Mouse (Mus musculus) gastrocnemius, adult 2 months (tissue): Measurements from ENCODE around the gene 1700061G19Rik. TPM values are rescaled to one million over a fixed set of nuclear protein-coding genes. Genes with fewer than 3 reads are reported as not detected.
A peak's percentile ranks its signal among the peaks of the same experiment; 100 is the strongest.
"Not testable (repeated sequence)": the region's sequence is repeated elsewhere in the genome, so short reads cannot be mapped to it uniquely, and the experiment has no call there.

Experiments
- DNase-seq: peaks from one replicate; pipeline ENCODE4 v3.0.0; 2022
- H3K27ac ChIP-seq: fragments of 200-600 bp; 2 replicates; pipeline ENCODE4 v1.8.1; 2022; ENCODE audit warnings: mild to moderate bottlenecking
- H3K4me3 ChIP-seq: fragments of 200-600 bp; 2 replicates; pipeline ENCODE4 v1.8.1; 2022; ENCODE audit warnings: mild to moderate bottlenecking, moderate library complexity
- CTCF ChIP-seq: fragments of 200-600 bp; IDR thresholded peaks from 2 replicates; pipeline ENCODE4 v1.8.1; 2022; ENCODE audit warnings: antibody characterized with exemption, mild to moderate bottlenecking, moderate library complexity
- intact Hi-C: fragments of 180-260 bp; cut with DNase I; formaldehyde crosslinking; loops from one replicate; pipeline ENCODE4 v1.15.1; 2025
- total RNA-seq, 2 experiments: library from RNA; stranded (reverse); gene quantifications; 2 replicates each; pipeline ENCODE4 v1.2.3; 2021

The 1700061G19Rik gene
- total RNA-seq, 2 experiments from 2014 or later = not detected

GRCm38 (mm10) chr17:56907887-56908286 is 32.6 kb downstream of the 1700061G19Rik start:
- Histone ChIP-seq H3K4me3 (no peak overlapping the region), H3K27ac (peak overlapping the region; percentile 51)
- DNase-seq = peak; percentile 53
- intact Hi-C loops = no loop called here
- no peak for TF ChIP-seq CTCF

GRCm38 (mm10) chr17:56909764-56910163 is 34.5 kb downstream of the 1700061G19Rik start:
- H3K27ac ChIP-seq, DNase-seq, H3K4me3 ChIP-seq, intact Hi-C loops: not testable (repeated sequence)

- DNase-seq = no peak
- intact Hi-C loops = no loop called here
- TF ChIP-seq CTCF = no peak
- no peak overlapping the region for H3K4me3 ChIP-seq
- H3K27ac ChIP-seq = no peak overlapping the region
These were observed 37.7 kb downstream of the 1700061G19Rik start for GRCm38 (mm10) chr17:56913023-56913422.

GRCm38 (mm10) chr17:56913444-56913843 is 38.2 kb downstream of the 1700061G19Rik start:
- Histone ChIP-seq H3K4me3 (no peak overlapping the region), H3K27ac (no peak overlapping the region)
- intact Hi-C loops = no loop called here
- no peak for TF ChIP-seq CTCF
- no peak for DNase-seq

GRCm38 (mm10) chr17:56917166-56917565 is 41.9 kb downstream of the 1700061G19Rik start:
- H3K4me3 ChIP-seq = no peak overlapping the region
- no peak for TF ChIP-seq CTCF
- intact Hi-C loops = no loop called here
- 0 out of 2 replicates have a peak overlapping the region, but pooled peaks have one; percentile 5 for H3K27ac ChIP-seq
- peak; percentile 47 for DNase-seq

- Histone ChIP-seq H3K4me3 (no peak overlapping the region), H3K27ac (no peak overlapping the region)
- intact Hi-C loops = no loop called here
- TF ChIP-seq CTCF = no peak
- peak; percentile 3 for DNase-seq
These were observed 44.4 kb downstream of the 1700061G19Rik start for GRCm38 (mm10) chr17:56919725-56920124.

GRCm38 (mm10) chr17:56925998-56926397 is 50.7 kb downstream of the 1700061G19Rik start:
- no peak for TF ChIP-seq CTCF
- intact Hi-C loops = no loop called here
- no peak for DNase-seq
- H3K27ac ChIP-seq = no peak overlapping the region
- H3K4me3 ChIP-seq = no peak overlapping the region

GRCm38 (mm10) chr17:56929101-56929500 is 53.8 kb downstream of the 1700061G19Rik start:
- no peak overlapping the region for H3K4me3 ChIP-seq
- DNase-seq = no peak
- no peak for TF ChIP-seq CTCF
- H3K27ac ChIP-seq = no peak overlapping the region
- intact Hi-C loops = no loop called here

- intact Hi-C loops = no loop called here
- TF ChIP-seq CTCF = no peak
- H3K4me3 ChIP-seq = no peak overlapping the region
- H3K27ac ChIP-seq = peak overlapping the region; percentile 16; the same call in 1 of the 2 replicates
- DNase-seq = no peak
These were observed 54.3 kb downstream of the 1700061G19Rik start for GRCm38 (mm10) chr17:56929530-56929929.

- H3K4me3 ChIP-seq = no peak overlapping the region
- peak overlapping the region; percentile 16; the same call in 1 of the 2 replicates for H3K27ac ChIP-seq
- DNase-seq = no peak
- TF ChIP-seq CTCF = no peak
- intact Hi-C loops = no loop called here
These were observed 54.7 kb downstream of the 1700061G19Rik start for GRCm38 (mm10) chr17:56930026-56930425.

GRCm38 (mm10) chr17:56933395-56933794 is 58.1 kb downstream of the 1700061G19Rik start:
- TF ChIP-seq CTCF = no peak

GRCm38 (mm10) chr17:56934545-56935330 is 59.5 kb downstream of the 1700061G19Rik start:
- no peak for TF ChIP-seq CTCF
- Histone ChIP-seq H3K27ac (peak overlapping the region; percentile 89), H3K4me3 (peak overlapping the region; percentile 79)
- no peak for DNase-seq
- intact Hi-C loops = loop anchor here (5.0 kb wide), 1 partner anchor 53 kb away; no protein-coding TSS in a partner anchor

More at GRCm38 (mm10) chr17:56933395-56933794, 58.1 kb downstream of the 1700061G19Rik start:
- intact Hi-C loops = no loop called here
- no peak for DNase-seq
- no peak overlapping the region for H3K4me3 ChIP-seq
- H3K27ac ChIP-seq = no peak overlapping the region

GRCm38 (mm10) chr17:56935363-56936131 is 60.3 kb downstream of the 1700061G19Rik start, which contains the start of gene Mllt1:
Gene Mllt1 (minus strand): TSS chr17:56935415.
- peak; percentile 100 for DNase-seq
- intact Hi-C loops = loop anchor here (5.0 kb wide), 1 partner anchor 52 kb away; no protein-coding TSS in a partner anchor
- peak; percentile 64 for TF ChIP-seq CTCF
- peak within 1 kb of the TSS; percentile 79 for H3K4me3 ChIP-seq
- peak within 1 kb of the TSS; percentile 89 for H3K27ac ChIP-seq
